Mouse (Mus musculus) sigmoid colon, adult 10 weeks (tissue): ENCODE measurements around the gene Gm2431. TPM values are rescaled to one million over a fixed set of nuclear protein-coding genes. Genes with fewer than 3 reads are reported as not detected.

ENCODE experiments used
- polyA plus RNA-seq: library from polyadenylated mRNA; stranded (reverse); fragments of 350-450 nt; fragmentation: Illumina TruSeq; extraction: RNeasy Lipid Tissue Mini Kit (QIAGEN cat#74804); gene quantifications from one replicate; pipeline ENCODE4 v1.2.3, GENCODE M21; 2014; ENCODE audit warnings: low read depth, low replicate concordance

The Gm2431 gene
- polyA plus RNA-seq: not detected

DNA sequence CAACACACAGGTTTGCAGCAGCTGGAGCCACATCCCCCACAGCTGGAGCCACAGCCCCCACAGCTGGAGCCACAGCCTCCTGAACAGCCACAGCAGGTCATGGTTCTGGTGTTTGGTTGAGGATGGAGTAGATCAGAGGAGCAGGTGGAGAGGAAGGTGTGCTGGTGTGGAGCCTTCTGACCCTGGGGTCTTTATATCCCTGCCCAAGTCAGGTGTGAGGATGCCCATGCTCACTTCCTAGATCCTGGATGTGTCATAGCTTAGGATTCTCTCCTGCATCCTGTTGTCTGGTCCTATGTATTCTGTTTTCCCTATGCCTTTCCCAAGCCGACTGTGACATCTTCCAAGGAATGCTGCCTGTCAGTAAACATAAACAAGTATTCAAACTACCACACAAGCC is at the start of gene Gm2431:
Gene Gm2431 (minus strand): TSS at position 101 of the 400 bp plus-strand sequence.

GRCm38 (mm10) chr7:142303249-142303648 is 45.1 kb upstream of the Gm2431 start, which contains the start of gene Krtap5-4:
Krtap5-4 (plus strand) TSS chr7:142303549.

DNA sequence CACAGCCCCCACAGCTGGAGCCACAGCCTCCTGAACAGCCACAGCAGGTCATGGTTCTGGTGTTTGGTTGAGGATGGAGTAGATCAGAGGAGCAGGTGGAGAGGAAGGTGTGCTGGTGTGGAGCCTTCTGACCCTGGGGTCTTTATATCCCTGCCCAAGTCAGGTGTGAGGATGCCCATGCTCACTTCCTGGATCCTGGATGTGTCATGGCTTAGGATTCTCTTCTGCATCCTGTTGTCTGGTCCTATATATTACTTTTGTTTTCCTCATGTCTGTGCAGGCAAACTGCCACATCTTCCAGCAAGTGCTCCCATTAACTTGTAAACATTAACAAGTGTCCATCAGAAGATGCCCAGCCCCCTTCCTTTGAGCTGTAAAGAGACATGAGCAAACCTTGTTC is 38.9 kb upstream of the Gm2431 start, which contains the start of gene Krtap5-1:
Gene Krtap5-1 (minus strand): TSS at position 101 of the 400 bp plus-strand sequence.

GRCm38 (mm10) chr7:142274263-142274662 is 16.1 kb upstream of the Gm2431 start, which contains the start of gene Gm4559:
Gm4559 (minus strand) TSS chr7:142274363.

GRCm38 (mm10) chr7:142240978-142241377 is 17.2 kb downstream of the Gm2431 start, which contains the start of gene Gm40460:
Gm40460 (minus strand) TSS chr7:142241078.

DNA sequence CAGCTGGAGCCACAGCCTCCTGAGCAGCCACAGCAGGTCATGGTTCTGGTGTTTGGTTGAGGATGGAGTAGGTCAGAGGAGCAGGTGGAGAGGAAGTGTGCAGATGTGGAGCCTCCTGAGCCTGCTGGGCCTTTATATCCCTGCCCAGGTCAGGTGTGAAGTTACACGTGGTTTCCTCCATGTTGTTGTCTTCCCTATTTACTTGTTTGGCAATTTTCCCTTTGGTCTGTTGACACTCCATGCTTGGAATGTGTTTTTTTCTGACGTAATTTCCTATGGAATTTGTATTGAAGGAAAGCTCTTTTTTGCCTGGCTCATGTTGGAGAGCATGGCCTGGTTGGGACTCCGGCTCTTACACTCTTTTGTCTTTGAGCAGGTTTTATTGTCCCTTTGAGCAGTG is 28.3 kb downstream of the Gm2431 start, which contains the start of gene Krtap5-5:
Gene Krtap5-5 (minus strand): TSS at position 101 of the 400 bp plus-strand sequence.

DNA sequence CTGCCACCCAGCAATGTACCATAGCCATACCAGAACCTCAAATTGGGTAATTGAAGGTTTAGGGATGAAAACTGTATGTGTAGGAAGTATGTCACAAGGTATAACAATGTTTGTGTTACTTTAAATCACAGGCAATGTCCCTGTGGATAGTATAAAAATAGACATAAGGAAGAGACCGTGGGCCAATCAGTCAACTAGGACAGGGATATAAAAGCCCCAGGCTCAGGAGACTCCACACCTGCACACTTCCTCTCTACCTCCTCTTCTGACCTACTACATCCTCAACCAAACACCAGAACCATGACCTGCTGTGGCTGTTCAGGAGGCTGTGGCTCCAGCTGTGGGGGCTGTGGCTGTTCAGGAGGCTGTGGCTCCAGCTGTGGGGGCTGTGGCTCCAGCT is 46.6 kb downstream of the Gm2431 start, which contains the start of gene Gm7579:
Gene Gm7579 (plus strand): TSS at position 301 of the 400 bp plus-strand sequence.

Other genes with a start within 250 kb of the Gm2431 start
- 20.4 TPM for gene Mob2, start 197.3 kb downstream of the Gm2431 start, polyA plus RNA-seq
- gene Dusp8, start 162.5 kb downstream of the Gm2431 start, polyA plus RNA-seq: 0.79 TPM
- not detected for gene Gm45618, start 137.6 kb downstream of the Gm2431 start, polyA plus RNA-seq
- not detected for gene Gm39115, start 122.3 kb downstream of the Gm2431 start, polyA plus RNA-seq
- gene Gm45337, start 113.7 kb downstream of the Gm2431 start, polyA plus RNA-seq: not detected
- gene Gm29735, start 101.2 kb downstream of the Gm2431 start, polyA plus RNA-seq: not detected
- gene Gm4553, start 92.6 kb downstream of the Gm2431 start, polyA plus RNA-seq: not detected
- not detected for gene Krtap5-2, start 82.3 kb downstream of the Gm2431 start, polyA plus RNA-seq
- not detected for gene Gm10153, start 68.0 kb downstream of the Gm2431 start, polyA plus RNA-seq
- gene Krtap5-3, start 57.0 kb downstream of the Gm2431 start, polyA plus RNA-seq: not detected
- not detected for gene Gm7579, start 46.5 kb downstream of the Gm2431 start, polyA plus RNA-seq
- gene Krtap5-5, start 28.4 kb downstream of the Gm2431 start, polyA plus RNA-seq: not detected
- not detected for gene Gm40460, start 17.3 kb downstream of the Gm2431 start, polyA plus RNA-seq
- gene Gm4559, start 16.0 kb upstream of the Gm2431 start, polyA plus RNA-seq: not detected
- not detected for gene Krtap5-1, start 38.8 kb upstream of the Gm2431 start, polyA plus RNA-seq
- not detected for gene Krtap5-4, start 45.2 kb upstream of the Gm2431 start, polyA plus RNA-seq
- not detected for gene Ifitm10, start 115.4 kb upstream of the Gm2431 start, polyA plus RNA-seq
- 13.1 TPM for gene Gm49369, start 124.3 kb upstream of the Gm2431 start, polyA plus RNA-seq
- 14.8 TPM for gene Ctsd, start 129.7 kb upstream of the Gm2431 start, polyA plus RNA-seq
- not detected for gene Syt8, start 176.5 kb upstream of the Gm2431 start, polyA plus RNA-seq
- not detected for gene Tnni2, start 183.5 kb upstream of the Gm2431 start, polyA plus RNA-seq
- 13.8 TPM for gene Lsp1, start 202.5 kb upstream of the Gm2431 start, polyA plus RNA-seq
- gene Tnnt3, start 240.5 kb upstream of the Gm2431 start, polyA plus RNA-seq: not detected